Mouse (Mus musculus): ENCODE data around the gene Gimap4. TPM values are rescaled to one million over a fixed set of nuclear protein-coding genes. Genes with fewer than 3 reads are reported as not detected.

Gimap4 gene
- polyA plus RNA-seq, 3 experiments from 2014 or later = 1,788 to 2,089 (median 1,869) TPM

- no peak for ATAC-seq
Measured at GRCm38 (mm10) chr6:48702601-48703000, 18.3 kb downstream of the Gimap4 start.

DNA sequence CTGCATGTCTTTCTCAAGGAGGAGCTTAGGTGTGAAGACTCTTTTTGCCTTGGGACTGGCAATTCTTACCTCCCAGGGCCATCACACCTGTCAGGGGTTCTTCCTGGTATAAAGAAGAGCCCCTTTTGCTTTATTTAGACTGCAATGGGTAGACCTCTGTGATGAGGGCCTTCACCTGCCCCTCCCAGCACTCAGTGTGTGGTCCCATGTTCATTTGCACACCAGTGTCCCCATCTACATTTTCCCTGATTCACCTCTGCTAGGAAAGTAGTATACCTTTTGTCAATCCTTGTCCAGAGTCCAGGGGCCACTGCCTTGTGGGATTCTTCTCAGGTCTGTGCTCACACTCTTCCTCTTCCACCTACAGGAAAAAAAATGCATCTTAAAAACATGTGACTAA is 19.8 kb downstream of the Gimap4 start:
- no peak for ATAC-seq

- no peak for ATAC-seq
Measured at GRCm38 (mm10) chr6:48706130-48706529, 21.8 kb downstream of the Gimap4 start.

DNA sequence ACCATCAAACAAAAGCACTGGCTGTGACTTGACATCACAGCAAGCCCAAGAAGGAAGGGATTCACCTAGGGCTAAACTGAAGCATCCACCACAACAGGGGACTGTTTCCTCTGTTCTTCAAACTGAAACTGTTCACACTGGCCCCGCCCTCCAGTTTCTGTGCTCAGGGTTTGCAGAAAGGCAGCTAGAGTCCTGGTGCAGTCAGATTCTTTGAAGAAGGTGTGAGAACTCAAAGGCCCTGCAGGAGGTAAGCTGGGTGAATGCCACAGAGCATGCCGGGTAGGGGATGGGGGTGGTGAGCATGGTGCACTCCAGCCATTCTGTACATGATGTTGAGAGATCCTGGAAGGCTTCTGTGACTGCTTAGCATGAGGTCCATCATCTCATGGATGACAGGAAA is 34.1 kb downstream of the Gimap4 start, which contains the start of the genes Gm28053 and Gimap7:
Gene Gm28053 (plus strand): TSS at position 153 of the 400 bp plus-strand sequence.
Gene Gimap7 (plus strand): TSS at position 167 of the 400 bp plus-strand sequence.
- ATAC-seq = peak; percentile 95

DNA sequence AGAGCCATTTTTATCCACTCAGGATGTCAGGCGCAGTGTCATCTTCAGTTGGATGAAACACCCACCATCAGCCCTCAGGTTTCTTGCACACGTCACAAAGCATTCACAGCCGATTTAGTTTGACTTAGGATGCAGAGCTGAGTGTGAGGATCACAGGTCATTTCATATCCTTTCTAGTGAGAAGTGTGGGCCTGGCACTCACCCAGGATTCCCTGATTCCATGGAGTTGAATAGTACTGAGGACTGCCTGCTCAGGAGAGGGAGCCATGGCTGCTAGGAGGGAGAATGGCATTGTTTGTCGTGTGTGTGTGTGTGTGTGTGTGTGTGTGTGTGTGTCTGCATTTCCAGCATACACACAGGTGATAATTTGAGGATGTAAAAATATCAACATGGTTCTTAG is 36.0 kb downstream of the Gimap4 start:
- peak; percentile 11 for ATAC-seq

DNA sequence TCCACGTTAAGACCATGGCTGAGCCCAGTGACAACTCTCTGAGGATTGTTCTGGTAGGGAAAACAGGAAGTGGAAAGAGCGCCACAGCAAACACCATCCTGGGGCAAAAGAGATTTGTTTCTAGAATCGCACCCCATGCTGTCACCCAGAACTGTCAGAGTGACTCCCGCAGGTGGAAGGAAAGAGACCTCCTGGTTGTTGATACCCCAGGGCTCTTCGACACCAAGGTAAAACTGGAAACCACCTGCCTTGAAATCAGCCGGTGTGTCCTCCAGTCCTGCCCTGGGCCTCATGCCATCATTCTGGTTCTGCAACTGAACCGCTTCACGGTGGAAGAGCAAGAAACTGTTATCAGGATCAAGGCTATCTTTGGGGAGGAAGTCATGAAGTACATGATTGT is 39.1 kb downstream of the Gimap4 start:
- no peak for ATAC-seq

- ATAC-seq = peak; percentile 72
Measured at GRCm38 (mm10) chr6:48725476-48725875, 41.1 kb downstream of the Gimap4 start.

DNA sequence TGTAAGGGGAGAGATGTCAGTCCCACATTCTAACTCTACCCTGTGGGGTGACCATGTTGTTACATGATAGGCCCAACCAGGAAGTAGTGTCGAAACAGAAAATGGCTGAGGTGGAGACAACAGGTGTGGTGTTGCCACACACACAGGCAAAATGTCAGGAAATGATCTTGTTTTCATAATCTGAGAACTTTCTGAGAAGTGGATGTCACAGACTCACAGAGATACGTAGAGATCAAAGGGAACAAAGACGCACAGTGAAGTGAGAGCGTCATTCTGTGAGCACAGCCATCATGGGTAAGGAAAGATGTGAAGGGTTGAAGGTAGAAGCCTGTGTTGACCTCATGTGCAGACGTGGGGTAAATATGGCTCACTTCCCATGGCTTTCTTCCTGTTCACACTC is 43.4 kb downstream of the Gimap4 start:
- peak; percentile 69 for ATAC-seq

- peak; percentile 91 for ATAC-seq
Measured at GRCm38 (mm10) chr6:48732864-48733304, 48.5 kb downstream of the Gimap4 start.

GRCm38 (mm10) chr6:48733660-48734059 is 49.3 kb downstream of the Gimap4 start:
- no peak for ATAC-seq

DNA sequence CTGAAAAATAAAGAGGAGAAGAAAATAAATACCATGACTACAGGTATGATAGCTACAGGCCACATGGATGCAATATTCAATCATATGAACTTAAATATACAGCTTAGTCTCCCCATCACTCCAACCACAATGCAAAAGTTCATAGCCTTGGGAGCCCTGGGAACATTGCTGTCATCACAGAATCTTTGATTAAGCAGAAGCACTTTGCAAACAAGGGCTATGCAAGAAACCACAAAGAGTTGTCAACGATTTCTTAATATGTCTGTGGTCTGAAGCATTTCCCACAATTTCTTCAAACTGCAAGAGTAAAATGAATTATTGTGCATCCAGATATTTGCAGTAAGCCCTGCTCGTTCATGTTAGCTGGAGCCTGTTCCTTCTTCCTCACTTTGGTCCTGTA is 52.7 kb downstream of the Gimap4 start:
- ATAC-seq = no peak

GRCm38 (mm10) chr6:48737688-48738087 is 53.3 kb downstream of the Gimap4 start:
- no peak for ATAC-seq

GRCm38 (mm10) chr6:48738961-48739779 is 54.8 kb downstream of the Gimap4 start, which contains the start of gene Gimap1:
Gene Gimap1, plus strand, starts transcription at chr6:48739054.
- peak; percentile 61 for ATAC-seq

- ATAC-seq = no peak
Measured at GRCm38 (mm10) chr6:48739780-48740055, 55.4 kb downstream of the Gimap4 start.

DNA sequence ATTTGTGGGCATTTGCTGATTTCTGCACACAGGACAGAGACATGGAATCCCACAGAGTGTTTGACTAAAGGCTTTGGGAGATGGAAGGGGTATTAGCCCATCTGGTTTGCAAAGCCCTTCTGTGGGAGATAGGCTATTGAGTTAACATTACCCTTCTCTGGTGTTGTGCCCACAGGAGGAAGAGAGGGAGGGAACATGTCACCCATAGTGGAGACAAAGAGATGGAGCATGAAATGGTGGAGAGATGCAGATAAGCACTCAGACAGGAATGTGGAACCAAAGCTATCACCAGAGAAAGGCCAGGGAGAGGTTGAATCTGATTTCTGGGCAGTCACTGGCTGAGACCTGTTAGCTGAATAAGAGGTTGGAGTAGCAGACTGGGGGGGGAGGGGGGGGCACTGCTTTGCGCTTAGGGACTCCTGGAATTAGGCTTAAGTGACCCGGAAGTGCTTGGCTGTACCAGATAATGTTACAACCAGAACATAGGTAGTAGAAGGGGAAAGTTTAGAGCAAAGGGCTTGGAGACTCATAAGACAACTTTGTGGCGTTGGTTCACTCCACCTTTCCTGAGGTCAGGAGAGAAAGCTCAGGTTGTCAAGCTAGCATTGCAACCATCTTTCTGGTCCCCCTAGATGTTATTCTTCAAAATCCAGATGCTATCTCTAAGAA is 56.3 kb downstream of the Gimap4 start:
- ATAC-seq = no peak

GRCm38 (mm10) chr6:48741273-48741672 is 56.9 kb downstream of the Gimap4 start:
- ATAC-seq = no peak

Other genes with a start within 250 kb of the Gimap4 start
- 10 to 100 TPM in 1 of 3 experiments, 1 to 10 TPM in 2; 4.5 to 10.4 (median 8.2) TPM for gene Zfp467, start 238.7 kb upstream of the Gimap4 start, polyA plus RNA-seq (2017; shearing (Covaris generic))
- gene Sspo, start 236.3 kb upstream of the Gimap4 start, polyA plus RNA-seq (2017; shearing (Covaris generic)) = 1 to 10 TPM in 1 of 3 experiments, under 1 TPM in 2; 0.54 to 1.2 (median 0.97) TPM
- gene Atp6v0e2, start 146.9 kb upstream of the Gimap4 start, polyA plus RNA-seq (2017; shearing (Covaris generic)) = under 1 TPM in 1 of 3 experiments, not detected in 2; 0.57 TPM
- 10 to 100 TPM; 27.5 to 40.7 (median 30.3) TPM for gene Lrrc61, start 129.8 kb upstream of the Gimap4 start, polyA plus RNA-seq (2017; shearing (Covaris generic))
- gene Rarres2, start 111.8 kb upstream of the Gimap4 start, polyA plus RNA-seq (2017; shearing (Covaris generic)) = under 1 TPM in 1 of 3 experiments, not detected in 2; 0.35 TPM
- not detected for gene Gm45021, start 94.9 kb upstream of the Gimap4 start, polyA plus RNA-seq (2017; shearing (Covaris generic))
- 1 to 10 TPM; 2.7 to 6.3 (median 2.9) TPM for gene Repin1, start 90.7 kb upstream of the Gimap4 start, polyA plus RNA-seq (2017; shearing (Covaris generic))
- 1 to 10 TPM in 1 of 3 experiments, not detected in 2; 2.7 TPM for gene Gm44965, start 90.6 kb upstream of the Gimap4 start, polyA plus RNA-seq (2017; shearing (Covaris generic))
- 1 to 10 TPM; 4.5 to 7.7 (median 7.3) TPM for gene Zfp775, start 82.5 kb upstream of the Gimap4 start, polyA plus RNA-seq (2017; shearing (Covaris generic))
- 1 to 10 TPM in 2 of 3 experiments, under 1 TPM in 1; 0.40 to 2.2 (median 2.1) TPM for gene AI854703, start 57.8 kb upstream of the Gimap4 start, polyA plus RNA-seq (2017; shearing (Covaris generic))
- gene Gimap8, start 37.3 kb upstream of the Gimap4 start, polyA plus RNA-seq (2017; shearing (Covaris generic)) = 100 to 1,000 TPM; 134 to 165 (median 146) TPM
- gene Gimap9, start 8.4 kb upstream of the Gimap4 start, polyA plus RNA-seq (2017; shearing (Covaris generic)) = 100 to 1,000 TPM; 236 to 293 (median 290) TPM
- 1,000 to 10,000 TPM; 1,024 to 1,390 (median 1,261) TPM for gene Gimap6, start 23.7 kb downstream of the Gimap4 start, polyA plus RNA-seq (2017; shearing (Covaris generic))
- 10 to 100 TPM; 58.9 to 85.2 (median 59.9) TPM for gene Gm28053, start 34.1 kb downstream of the Gimap4 start, polyA plus RNA-seq (2017; shearing (Covaris generic))
- gene Gimap7, start 34.1 kb downstream of the Gimap4 start, polyA plus RNA-seq (2017; shearing (Covaris generic)) = 100 to 1,000 TPM; 458 to 769 (median 564) TPM
- gene Gimap1, start 54.5 kb downstream of the Gimap4 start, polyA plus RNA-seq (2017; shearing (Covaris generic)) = 100 to 1,000 TPM; 353 to 386 (median 354) TPM
- gene Gimap5, start 61.6 kb downstream of the Gimap4 start, polyA plus RNA-seq (2017; shearing (Covaris generic)) = 100 to 1,000 TPM; 218 to 266 (median 236) TPM
- 1,000 to 10,000 TPM; 1,096 to 1,768 (median 1,751) TPM for gene Gimap3, start 86.3 kb downstream of the Gimap4 start, polyA plus RNA-seq (2017; shearing (Covaris generic))
- gene Tmem176a, start 156.4 kb downstream of the Gimap4 start, polyA plus RNA-seq (2017; shearing (Covaris generic)) = 10 to 100 TPM; 13.3 to 32.6 (median 28.4) TPM
- 10 to 100 TPM; 28.1 to 42.7 (median 29.5) TPM for gene Tmem176b, start 156.9 kb downstream of the Gimap4 start, polyA plus RNA-seq (2017; shearing (Covaris generic))
- not detected for gene Aoc1, start 188.3 kb downstream of the Gimap4 start, polyA plus RNA-seq (2017; shearing (Covaris generic))
- not detected for gene 1600015I10Rik, start 245.3 kb downstream of the Gimap4 start, polyA plus RNA-seq (2017; shearing (Covaris generic))

Data from inflammation-experienced regulatory T-cells, adult 6 months (primary cell).